Mouse (Mus musculus) neural tube, embryonic 11.5 days (tissue): ENCODE measurements around the gene Chchd5. TPM values are rescaled to one million over a fixed set of nuclear protein-coding genes. Genes with fewer than 3 reads are reported as not detected.

Experiments
- ATAC-seq: fragments of 200-750 bp; cut with Nextera tagmentation; 2 replicates; pipeline ENCODE4 v1.8.0; 2017; ENCODE audit warnings: moderate number of reproducible peaks, mild to moderate bottlenecking, moderate TSS enrichment, moderate library complexity; ENCODE audit not compliant: insufficient read depth, low FRiP score, low TSS enrichment
- DNase-seq: peaks from one replicate; pipeline ENCODE4 v3.0.0-alpha.2; 2015; ENCODE audit warnings: low spot score
- H3K27ac ChIP-seq: fragments of 300-500 bp; sonication (generic); 2 replicates; pipeline ENCODE4 v1.5.1; 2014; ENCODE audit warnings: low read depth, mild to moderate bottlenecking, low read length
- H3K27me3 ChIP-seq: fragments of 300-500 bp; sonication (generic); 2 replicates; pipeline ENCODE4 v1.6.1; 2014; ENCODE audit warnings: mild to moderate bottlenecking, low read length, mixed read lengths; ENCODE audit not compliant: control insufficient read depth, insufficient read depth
- H3K36me3 ChIP-seq: fragments of 300-500 bp; sonication (generic); 2 replicates; pipeline ENCODE4 v1.6.1; 2014; ENCODE audit warnings: mild to moderate bottlenecking, low read length, moderate library complexity, mixed read lengths; ENCODE audit not compliant: control insufficient read depth, insufficient read depth
- H3K4me1 ChIP-seq: fragments of 300-500 bp; sonication (generic); 2 replicates; pipeline ENCODE4 v1.6.1; 2014; ENCODE audit warnings: low read length, mixed read lengths; ENCODE audit not compliant: control insufficient read depth, insufficient read depth
- H3K4me2 ChIP-seq: fragments of 300-500 bp; sonication (generic); 2 replicates; pipeline ENCODE4 v1.6.1; 2014; ENCODE audit warnings: low read depth, mild to moderate bottlenecking, moderate library complexity
- H3K4me3 ChIP-seq: fragments of 300-500 bp; sonication (generic); 2 replicates; pipeline ENCODE4 v1.5.1; 2014; ENCODE audit warnings: low read depth, low read length
- H3K9ac ChIP-seq: fragments of 300-500 bp; sonication (generic); 2 replicates; pipeline ENCODE4 v1.6.1; 2014; ENCODE audit warnings: mild to moderate bottlenecking, low read length
- H3K9me3 ChIP-seq: fragments of 300-500 bp; sonication (generic); 2 replicates; pipeline ENCODE4 v1.6.1; 2016; ENCODE audit warnings: low read length; ENCODE audit not compliant: control insufficient read depth
- WGBS: fragments of 180-500 bp; shearing (Covaris S2); extraction: QIAGEN DNeasy Blood & Tissue Kit; methylation state at CpG from one replicate; pipeline ENCODE4 v1.1.7; 2014; 5-methylcytosine and 5-hydroxymethylcytosine counted together
- polyA plus RNA-seq: library from polyadenylated mRNA; unstranded; fragments of >200 nt; fragmentation: Nextera tagmentation; extraction: Ambion mirVana; gene quantifications from 2 replicates; pipeline ENCODE4 v1.2.1, GENCODE M21; 2014

Chchd5 gene
- 23.1 and 26.4 TPM in 2 replicates for polyA plus RNA-seq

DNA sequence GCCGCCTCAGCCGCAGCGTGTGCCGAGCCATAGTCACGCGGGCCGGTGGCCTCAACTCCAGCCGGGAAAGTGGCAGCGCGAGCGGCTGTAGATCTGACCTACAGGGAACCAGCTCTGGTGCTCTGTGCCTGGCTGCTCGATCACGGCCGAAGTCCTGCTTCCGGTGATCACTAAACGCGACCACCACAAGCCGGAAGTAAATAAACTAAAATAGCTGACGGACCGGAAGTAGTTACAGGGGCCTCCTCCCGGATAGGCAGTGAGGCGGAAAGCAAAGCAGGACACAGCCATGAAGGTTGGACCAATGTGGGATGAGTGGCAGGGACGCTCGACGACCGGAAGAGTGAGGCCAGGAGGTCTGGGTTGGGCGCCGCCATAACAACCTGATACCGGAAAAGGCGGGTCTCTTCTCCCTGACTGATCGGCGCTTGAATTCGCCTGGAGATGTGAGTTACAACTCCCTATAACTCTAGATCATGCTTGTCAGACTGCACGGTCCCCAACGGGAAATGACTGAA lies at the start of gene Chchd5:
Gene Chchd5, plus strand, starts transcription at position 289 of the 518 bp plus-strand sequence.
- no peaks in the 10 kb centered on the region for H3K9me3 ChIP-seq
- H3K4me3 ChIP-seq = peak within 1 kb of the TSS; percentile 59
- ATAC-seq (peak; percentile 99), DNase-seq (peak; percentile 93)
- H3K36me3 ChIP-seq = peaks cover 17% of the 10 kb centered on the region
- under 1% methylated on average over 35 of the region's 35 CpGs for WGBS
- H3K9ac ChIP-seq = peak within 1 kb of the TSS; percentile 81
- peak within 1 kb of the TSS; percentile 65 for H3K4me2 ChIP-seq
- H3K27ac ChIP-seq = peak within 1 kb of the TSS; percentile 67
- H3K4me1 ChIP-seq = peaks cover 5% of the 10 kb centered on the region; the same call in 1 of the 2 replicates
- H3K27me3 ChIP-seq = no peaks in the 10 kb centered on the region

DNA sequence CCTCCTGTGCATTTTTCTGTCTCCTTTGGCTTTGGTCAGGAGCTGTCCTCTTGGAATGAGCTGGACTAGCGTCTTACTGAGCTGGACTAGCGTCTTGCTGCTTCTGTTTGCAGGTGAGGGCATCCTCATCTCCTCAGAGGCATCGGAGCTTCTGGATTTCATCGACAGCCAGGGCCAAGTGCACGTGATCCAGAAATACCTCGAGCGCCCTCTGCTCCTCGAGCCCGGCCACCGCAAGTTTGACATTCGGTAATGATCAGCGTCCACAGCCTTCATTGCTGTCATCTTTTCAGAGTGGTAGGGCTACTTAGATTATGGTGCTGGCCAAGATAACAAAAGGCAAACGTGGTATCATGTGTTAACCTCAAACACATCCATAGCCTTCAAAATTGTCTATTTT lies 48.4 kb upstream of the Chchd5 start:
- DNase-seq (no peak), ATAC-seq (no peak)
- WGBS = 78% methylated on average over 13 of the region's 13 CpGs
- H3K27me3 ChIP-seq = no peaks in the 10 kb centered on the region
- no peaks in the 10 kb centered on the region for H3K9me3 ChIP-seq
- peaks cover 4% of the 10 kb centered on the region; the same call in 1 of the 2 replicates for H3K36me3 ChIP-seq
- H3K27ac ChIP-seq = no peak overlapping the region
- no peaks in the 10 kb centered on the region for H3K4me1 ChIP-seq
- H3K9ac ChIP-seq = no peak overlapping the region
- H3K4me3 ChIP-seq = no peak overlapping the region
- H3K4me2 ChIP-seq = no peak overlapping the region

DNA sequence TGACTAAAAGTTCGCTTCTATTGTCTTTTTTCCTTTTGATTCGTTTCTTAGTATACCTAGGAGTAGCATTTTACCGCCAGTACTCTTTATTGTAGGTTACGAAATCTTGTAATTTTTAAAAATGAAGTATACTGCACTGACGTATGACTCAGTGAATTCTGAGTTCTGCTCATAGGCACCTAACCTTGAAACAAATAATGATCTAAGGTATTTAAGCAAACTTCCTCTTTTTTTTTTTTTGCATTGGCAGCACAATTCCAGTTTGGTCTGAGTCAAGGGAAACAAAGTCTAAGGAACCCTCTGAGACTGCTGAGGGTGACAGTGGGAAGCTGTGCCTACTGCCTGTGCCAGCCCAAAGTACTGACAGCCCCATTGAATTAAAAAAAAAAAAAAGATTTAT lies 46.0 kb upstream of the Chchd5 start:
- Histone ChIP-seq H3K4me2 (no peak overlapping the region), H3K36me3 (peaks cover 4% of the 10 kb centered on the region), H3K9ac (no peak overlapping the region), H3K4me1 (no peaks in the 10 kb centered on the region), H3K9me3 (no peaks in the 10 kb centered on the region), H3K4me3 (no peak overlapping the region), H3K27me3 (no peaks in the 10 kb centered on the region), H3K27ac (no peak overlapping the region)
- no peak for ATAC-seq
- DNase-seq = no peak
- 90% methylated on average over 5 of the region's 5 CpGs for WGBS

DNA sequence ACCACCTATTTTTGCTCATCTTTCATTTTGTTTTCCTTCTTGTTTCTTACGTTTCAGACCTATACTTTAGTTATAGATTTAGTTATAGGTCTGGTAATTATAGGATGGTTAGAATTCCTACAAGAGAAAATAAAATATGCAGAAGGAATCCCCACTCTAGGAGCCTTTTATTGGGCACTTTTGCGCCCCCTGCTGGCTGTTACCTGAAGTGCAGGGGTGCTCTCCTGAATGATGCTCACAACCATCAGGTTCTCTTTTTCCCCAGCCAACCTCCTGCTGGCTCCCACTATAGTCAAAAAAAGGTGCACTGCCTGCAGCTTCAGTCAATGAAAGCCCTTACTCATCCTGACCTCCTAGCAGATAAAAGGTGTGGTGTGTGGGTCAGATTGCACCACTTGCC lies 44.5 kb upstream of the Chchd5 start:
- Histone ChIP-seq H3K4me1 (no peaks in the 10 kb centered on the region), H3K36me3 (peaks cover 7% of the 10 kb centered on the region; the same call in 1 of the 2 replicates), H3K27me3 (no peaks in the 10 kb centered on the region), H3K9ac (no peak overlapping the region), H3K4me2 (no peak overlapping the region), H3K9me3 (no peaks in the 10 kb centered on the region), H3K4me3 (no peak overlapping the region), H3K27ac (no peak overlapping the region)
- no peak for ATAC-seq
- peak; percentile 58 for DNase-seq
- WGBS = 65% methylated on average over 2 of the region's 2 CpGs

DNA sequence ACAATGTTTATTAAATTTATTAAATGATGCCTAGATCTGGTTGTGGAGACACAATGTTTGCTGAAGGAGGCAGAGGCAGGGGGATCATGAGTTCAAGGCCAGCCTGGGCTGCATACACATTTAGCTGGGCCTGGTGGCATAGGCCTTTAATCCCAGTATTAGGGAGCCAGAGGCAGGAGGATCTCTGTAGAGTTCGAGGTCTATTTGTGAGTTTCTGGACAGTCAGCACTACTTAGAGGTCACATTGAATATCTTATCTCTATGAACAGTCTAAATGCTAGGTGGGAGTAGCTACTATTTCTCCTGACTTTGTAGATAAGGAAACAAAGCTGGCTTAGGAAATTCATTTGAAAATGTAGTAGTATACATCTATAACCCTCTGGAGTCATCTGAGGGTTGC lies 42.0 kb upstream of the Chchd5 start:
- ATAC-seq = no peak
- H3K4me3 ChIP-seq = no peak overlapping the region
- no peaks in the 10 kb centered on the region for H3K27me3 ChIP-seq
- H3K27ac ChIP-seq = no peak overlapping the region
- peaks cover 5% of the 10 kb centered on the region; the same call in 1 of the 2 replicates for H3K36me3 ChIP-seq
- H3K9ac ChIP-seq = no peak overlapping the region
- no peaks in the 10 kb centered on the region for H3K9me3 ChIP-seq
- WGBS = 96% methylated on average over 1 of the region's 1 CpGs
- no peaks in the 10 kb centered on the region for H3K4me1 ChIP-seq
- no peak for DNase-seq
- no peak overlapping the region for H3K4me2 ChIP-seq

DNA sequence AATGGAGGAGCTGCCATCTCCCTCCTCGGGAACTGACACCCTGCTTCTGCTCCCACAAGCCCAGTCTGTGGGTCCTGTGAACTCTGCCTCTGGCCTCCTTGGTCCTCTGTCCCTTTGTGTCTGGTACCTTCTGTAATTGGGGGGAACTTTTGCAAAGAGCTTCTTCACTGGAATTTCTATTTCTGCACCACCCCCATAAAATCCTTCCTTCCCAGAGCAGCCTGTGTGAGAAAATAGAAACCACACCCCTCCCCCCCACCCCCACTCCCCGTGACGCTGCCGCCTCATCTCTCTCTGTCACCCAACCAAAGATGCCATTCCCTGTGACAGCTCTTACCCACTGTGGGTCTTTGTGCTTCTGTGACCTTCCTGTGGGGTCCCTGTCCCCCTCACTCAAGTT lies 39.1 kb upstream of the Chchd5 start:
- Histone ChIP-seq H3K9me3 (no peaks in the 10 kb centered on the region), H3K4me1 (no peaks in the 10 kb centered on the region), H3K27ac (no peak overlapping the region), H3K4me3 (no peak overlapping the region), H3K4me2 (no peak overlapping the region), H3K36me3 (peaks cover 10% of the 10 kb centered on the region; the same call in 1 of the 2 replicates), H3K9ac (no peak overlapping the region), H3K27me3 (no peaks in the 10 kb centered on the region)
- DNase-seq (no peak), ATAC-seq (no peak)
- 73% methylated on average over 4 of the region's 4 CpGs for WGBS

DNA sequence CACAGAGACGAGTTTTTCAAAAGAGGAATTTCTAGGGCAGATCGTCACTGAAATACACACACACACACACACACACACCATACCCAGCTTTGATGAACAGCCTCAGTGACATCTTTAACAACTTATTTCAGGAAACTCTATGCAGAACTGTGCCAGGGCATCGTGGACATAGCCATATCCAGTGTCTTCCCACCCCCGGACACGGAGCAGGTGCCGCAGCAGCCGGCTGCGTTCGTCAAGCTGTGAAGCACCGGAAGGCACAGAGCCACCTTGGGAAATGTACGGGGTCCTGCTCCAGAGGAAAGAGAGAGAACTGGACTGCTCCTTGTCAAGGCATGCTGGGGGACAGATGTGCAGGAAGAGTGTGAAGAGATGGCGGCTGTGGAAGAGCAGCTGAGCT lies 36.7 kb upstream of the Chchd5 start:
- DNase-seq (no peak), ATAC-seq (no peak)
- no peak overlapping the region for H3K27ac ChIP-seq
- H3K4me3 ChIP-seq = no peak overlapping the region
- no peak overlapping the region for H3K9ac ChIP-seq
- no peaks in the 10 kb centered on the region for H3K27me3 ChIP-seq
- no peaks in the 10 kb centered on the region for H3K9me3 ChIP-seq
- no peaks in the 10 kb centered on the region for H3K4me1 ChIP-seq
- H3K36me3 ChIP-seq = peaks cover 10% of the 10 kb centered on the region; the same call in 1 of the 2 replicates
- WGBS = 95% methylated on average over 12 of the region's 12 CpGs
- H3K4me2 ChIP-seq = no peak overlapping the region

DNA sequence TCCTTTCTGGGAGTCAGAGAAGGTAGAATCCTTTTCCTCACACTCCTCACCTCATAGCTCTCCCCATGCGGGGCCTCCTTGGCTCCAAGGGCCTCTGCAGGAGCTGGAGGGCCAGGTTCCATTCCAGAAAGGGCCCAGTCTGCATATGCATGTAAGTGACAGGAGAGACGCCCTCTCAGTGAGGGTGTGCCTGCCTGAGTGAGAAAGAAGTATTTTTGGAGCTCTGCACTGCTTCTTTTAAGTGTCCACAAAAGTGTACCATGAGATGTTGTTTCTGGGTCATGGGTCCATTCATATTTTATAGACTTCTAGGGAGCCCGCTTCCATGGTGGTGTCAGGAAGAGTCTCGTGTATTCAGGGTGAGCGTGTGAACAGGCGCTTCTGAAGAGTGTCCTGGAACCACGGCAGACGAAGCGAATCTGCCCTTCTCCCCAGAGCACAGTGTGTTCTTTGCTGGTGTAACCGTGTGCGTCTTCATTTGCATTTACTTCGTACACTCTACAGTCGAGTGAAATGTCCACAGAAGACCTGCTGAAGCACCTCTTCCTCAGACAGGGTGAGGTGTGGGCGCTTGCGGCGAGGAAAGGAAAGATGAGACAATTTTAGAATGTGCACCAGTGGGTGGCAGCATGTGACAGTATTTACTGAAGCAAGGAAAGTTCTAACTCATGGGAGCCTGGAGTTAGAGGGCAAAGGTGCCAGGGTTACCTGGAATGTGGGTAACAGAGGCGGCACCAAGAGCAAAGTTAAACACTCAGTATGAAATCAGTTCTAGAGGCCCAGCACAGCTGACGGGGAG lies 35.4 kb upstream of the Chchd5 start:
- no peak overlapping the region for H3K4me3 ChIP-seq
- DNase-seq = no peak
- no peaks in the 10 kb centered on the region for H3K27me3 ChIP-seq
- no peaks in the 10 kb centered on the region for H3K4me1 ChIP-seq
- WGBS = 89% methylated on average over 18 of the region's 18 CpGs
- no peak overlapping the region for H3K9ac ChIP-seq
- H3K4me2 ChIP-seq = no peak overlapping the region
- no peak for ATAC-seq
- H3K9me3 ChIP-seq = no peaks in the 10 kb centered on the region
- no peak overlapping the region for H3K27ac ChIP-seq
- peaks cover 10% of the 10 kb centered on the region; the same call in 1 of the 2 replicates for H3K36me3 ChIP-seq
